8 mouse cellular contexts compared by ENCODE assay signal in genomic region chr3:52088458-52089341, GRCm38 (mm10). TPM values are rescaled to one million over a fixed set of nuclear protein-coding genes. Genes with fewer than 3 reads are reported as not detected.
A peak's percentile ranks its signal among the peaks of the same experiment; 100 is the strongest.
DNase-seq lines count a peak whose midpoint lies in the region; ATAC-seq and TF ChIP-seq lines count a peak whose summit lies in the region.

No protein-coding gene starts in this region.

- H3K79me2 ChIP-seq in heart, adult 2 months (replicated peaks; ENCODE audit: control insufficient read depth, insufficient read depth, low read length): no peaks in the 10 kb centered on the region

- peak; percentile 68; the same call in 1 of the 2 replicates for ATAC-seq in embryonic facial prominence, embryonic 12.5 days (ENCODE audit: insufficient number of reproducible peaks, insufficient read depth, low FRiP score, low TSS enrichment)

- H3K27ac ChIP-seq in embryonic facial prominence, embryonic 12.5 days: peak overlapping the region; percentile 73
- peak overlapping the region; percentile 83 for H3K27ac ChIP-seq in heart, adult 2 months

- H3K36me3 ChIP-seq in embryonic facial prominence, embryonic 12.5 days: no peaks in the 10 kb centered on the region
- H3K36me3 ChIP-seq in heart, adult 2 months (ENCODE audit: control insufficient read depth, insufficient read depth, low read length): peaks cover 2% of the 10 kb centered on the region; the same call in 1 of the 2 replicates

- intact Hi-C loops in heart, adult 2 months (cut with DNase I): loop anchor here (1.0 to 2.0 kb wide), 2 partner anchors 14 to 42 kb away; no protein-coding TSS in a partner anchor
- intact Hi-C loops in left cerebral cortex, postnatal 4 days (cut with DNase I): no loop called here

- TF ChIP-seq CTCF in heart, adult 2 months (IDR thresholded peaks at IDR 0.05): no peak

- no peak overlapping the region for H3K9ac ChIP-seq in embryonic facial prominence, embryonic 12.5 days
- peak overlapping the region; percentile 36 for H3K9ac ChIP-seq in heart, adult 2 months (ENCODE audit: low read depth, low read length)

- 0 out of 2 replicates have a peak, but pooled peaks have one; percentile 28 for TF ChIP-seq POLR2A in heart, adult 2 months (IDR thresholded peaks at IDR 0.05; ENCODE audit: insufficient read depth, low read depth, low read length)

- H3K4me2 ChIP-seq in embryonic facial prominence, embryonic 12.5 days (replicated peaks): peak overlapping the region; percentile 29

- H3K9me3 ChIP-seq in embryonic facial prominence, embryonic 12.5 days: no peaks in the 10 kb centered on the region

- H3K4me3 ChIP-seq in embryonic facial prominence, embryonic 12.5 days: no peak overlapping the region
- H3K4me3 ChIP-seq in heart, adult 2 months: peak overlapping the region; percentile 34

- peak; percentile 98 for DNase-seq in adrenal gland, postnatal 14 days
- DNase-seq in heart, adult 2 months: peak; percentile 93 to 94
- DNase-seq in kidney, adult 18-20 months: peak; percentile 93
- DNase-seq in left cerebral cortex, postnatal 4 days: peak; percentile 100
- peak; percentile 82 for DNase-seq in mesoderm, embryonic 11.5 days (ENCODE audit: low read depth, low spot score)
- DNase-seq in right cerebral cortex, postnatal 25 days: peak; percentile 69
- DNase-seq in urinary bladder, postnatal 14 days (ENCODE audit: low spot score): peak; percentile 96

- no peaks in the 10 kb centered on the region for H3K27me3 ChIP-seq in embryonic facial prominence, embryonic 12.5 days
- no peaks in the 10 kb centered on the region for H3K27me3 ChIP-seq in heart, adult 2 months (ENCODE audit: control insufficient read depth, insufficient read depth, low read length)

- H3K4me1 ChIP-seq in embryonic facial prominence, embryonic 12.5 days: peaks cover 48% of the 10 kb centered on the region
- H3K4me1 ChIP-seq in heart, adult 2 months (ENCODE audit: control insufficient read depth, insufficient read depth, low read length): no peaks in the 10 kb centered on the region

- TF ChIP-seq EP300 in heart, adult 2 months (IDR thresholded peaks at IDR 0.05; ENCODE audit: insufficient read depth, low read depth, low read length): 0 out of 2 replicates have a peak, but pooled peaks have one; percentile 32

- WGBS in embryonic facial prominence, embryonic 12.5 days: 17% methylated on average over 19 of the region's 19 CpGs
- WGBS in heart, adult 2 months: 17% methylated on average over 19 of the region's 19 CpGs

RNA-seq across cellular contexts. Expression of gene Maml3, which starts 16.2 kb away (rescaled TPM):
- 8.8 and 10.2 TPM in 2 replicates for total RNA-seq in adrenal gland, postnatal 14 days (2021)
- 6.4 TPM in 2 replicates for polyA plus RNA-seq in embryonic facial prominence, embryonic 12.5 days (2016; fragmentation: Nextera tagmentation; extraction: Ambion mirVana)
- total RNA-seq in heart, adult 2 months (2021): 1 to 10 TPM; 2.7 to 2.8 TPM
- 1.9 and 2.0 TPM in 2 replicates for polyA plus RNA-seq in heart, adult 2 months (2012; rRNA removed)
- total RNA-seq in left cerebral cortex, postnatal 4 days (2021): 1 to 10 TPM; 7.4 to 7.5 TPM
